Mouse (Mus musculus) heart, postnatal 0 days (tissue): ENCODE results near the gene Ripor3.

Experiments used
- CTCF ChIP-seq: IDR thresholded peaks from 2 replicates; pipeline ENCODE4 v1.5.1; 2016; ENCODE audit warnings: antibody characterized with exemption, control low read depth, low read depth
- EP300 ChIP-seq: IDR thresholded peaks from 2 replicates; pipeline ENCODE4 v1.6.1; 2016; ENCODE audit warnings: antibody characterized with exemption, low read depth

DNA sequence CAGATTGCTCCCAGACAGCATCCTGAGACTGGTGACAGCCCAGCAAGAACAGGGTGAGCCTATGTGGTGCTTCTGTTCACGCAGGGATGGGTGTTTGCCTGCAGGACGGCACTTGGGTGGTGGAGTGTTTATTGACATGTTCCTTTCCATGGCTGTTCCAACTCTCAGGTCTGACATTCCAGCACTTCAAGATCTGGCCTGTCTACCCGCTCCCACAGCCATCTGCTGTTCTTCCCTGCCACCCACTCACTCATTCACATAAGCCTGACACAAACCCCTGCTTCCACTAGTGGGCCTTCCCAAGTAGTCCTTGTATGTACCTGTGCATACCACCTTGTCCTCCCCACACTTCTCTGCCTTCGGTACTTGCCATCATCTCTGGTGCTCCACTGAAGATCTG is 47.2 kb downstream of the Ripor3 start:
- TF ChIP-seq EP300 (no peak), CTCF (no peak)
